Mouse (Mus musculus) forebrain, postnatal 0 days (tissue): ENCODE measurements around the gene Nhlrc3. TPM values are rescaled to one million over a fixed set of nuclear protein-coding genes. Genes with fewer than 3 reads are reported as not detected.

ENCODE experiments used
- ATAC-seq: fragments of 200-750 bp; cut with Nextera tagmentation; 2 replicates; pipeline ENCODE4 v1.8.0; 2017; ENCODE audit warnings: mild to moderate bottlenecking, moderate library complexity
- DNase-seq: peaks from one replicate; pipeline ENCODE4 v3.0.0-alpha.2; 2015
- H3K27ac ChIP-seq: fragments of 300-500 bp; sonication (generic); 2 replicates; pipeline ENCODE4 v1.5.1; 2014; ENCODE audit warnings: low read depth, mild to moderate bottlenecking, antibody characterized with exemption, low read length, moderate library complexity, mixed read lengths
- H3K27me3 ChIP-seq: fragments of 300-500 bp; sonication (generic); 2 replicates; pipeline ENCODE4 v1.6.1; 2014; ENCODE audit warnings: mild to moderate bottlenecking, low read length, mixed read lengths; ENCODE audit not compliant: insufficient read depth
- H3K36me3 ChIP-seq: fragments of 300-500 bp; sonication (generic); 2 replicates; pipeline ENCODE4 v1.6.1; 2014; ENCODE audit warnings: mild to moderate bottlenecking, moderate library complexity; ENCODE audit not compliant: insufficient read depth
- H3K4me1 ChIP-seq: fragments of 300-500 bp; sonication (generic); 2 replicates; pipeline ENCODE4 v1.6.1; 2014; ENCODE audit warnings: antibody characterized with exemption; ENCODE audit not compliant: insufficient read depth
- H3K4me2 ChIP-seq: fragments of 300-500 bp; sonication (generic); 2 replicates; pipeline ENCODE4 v1.6.1; 2014; ENCODE audit warnings: low read depth, mild to moderate bottlenecking, moderate library complexity
- H3K4me3 ChIP-seq: fragments of 300-500 bp; sonication (generic); 2 replicates; pipeline ENCODE4 v1.5.1; 2014; ENCODE audit warnings: low read depth, low read length, mixed read lengths
- H3K9ac ChIP-seq: fragments of 300-500 bp; sonication (generic); 2 replicates; pipeline ENCODE4 v1.6.1; 2014; ENCODE audit warnings: mild to moderate bottlenecking
- H3K9me3 ChIP-seq: fragments of 300-500 bp; sonication (generic); 2 replicates; pipeline ENCODE4 v1.6.1; 2016; ENCODE audit warnings: low read length
- CTCF ChIP-seq: sonication (generic); IDR thresholded peaks from 2 replicates; pipeline ENCODE4 v1.5.1; 2016; ENCODE audit warnings: antibody characterized with exemption, control low read depth, low read depth
- WGBS: fragments of 180-500 bp; shearing (Covaris S2); extraction: QIAGEN DNeasy Blood & Tissue Kit; methylation state at CpG from one replicate; pipeline ENCODE4 v1.1.7; 2014; 5-methylcytosine and 5-hydroxymethylcytosine counted together
- polyA plus RNA-seq: library from polyadenylated mRNA; unstranded; fragments of >200 nt; fragmentation: Nextera tagmentation; extraction: Ambion mirVana; gene quantifications from 2 replicates; pipeline ENCODE4 v1.2.1, GENCODE M21; 2015
- total RNA-seq: library from RNA; depleted of rRNA; stranded (reverse); fragments of >200 nt; gene quantifications from 2 replicates; pipeline ENCODE4 v1.2.3, GENCODE M21; 2014

Nhlrc3 gene
- total and polyA plus RNA-seq, 2 experiments from 2014 or later, result 7.0 to 13.8 TPM

DNA sequence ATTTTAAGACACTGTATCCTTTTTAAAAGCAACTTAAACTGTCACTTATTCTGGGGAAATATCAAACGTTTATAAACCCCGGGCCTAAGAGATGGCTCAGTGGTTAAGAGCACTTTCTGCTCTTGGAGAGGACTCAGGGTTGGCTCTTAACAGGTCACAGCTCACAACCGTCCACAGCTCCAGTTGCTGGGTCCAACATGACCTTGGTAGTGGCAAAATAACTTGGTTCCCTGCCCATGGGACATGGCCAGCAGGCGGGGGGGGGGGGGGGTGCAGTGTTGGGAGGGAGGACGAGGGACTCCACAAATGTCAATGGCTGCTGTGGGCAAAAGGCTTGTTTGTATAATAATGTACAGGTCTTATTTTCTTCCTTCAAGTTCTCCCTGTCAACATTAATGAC, 4.2 kb upstream of the Nhlrc3 start:
- H3K4me2 ChIP-seq, result no peak overlapping the region
- ATAC-seq, result no peak
- DNase-seq, result no peak
- H3K4me1 ChIP-seq, result peaks cover 11% of the 10 kb centered on the region; the same call in 1 of the 2 replicates
- peaks cover 23% of the 10 kb centered on the region for H3K36me3 ChIP-seq
- WGBS, result 79% methylated on average over 5 of the region's 5 CpGs
- H3K4me3 ChIP-seq, result no peak overlapping the region
- no peaks in the 10 kb centered on the region for H3K27me3 ChIP-seq
- TF ChIP-seq CTCF, result no peak
- no peaks in the 10 kb centered on the region for H3K9me3 ChIP-seq
- no peak overlapping the region for H3K9ac ChIP-seq
- H3K27ac ChIP-seq, result no peak overlapping the region

DNA sequence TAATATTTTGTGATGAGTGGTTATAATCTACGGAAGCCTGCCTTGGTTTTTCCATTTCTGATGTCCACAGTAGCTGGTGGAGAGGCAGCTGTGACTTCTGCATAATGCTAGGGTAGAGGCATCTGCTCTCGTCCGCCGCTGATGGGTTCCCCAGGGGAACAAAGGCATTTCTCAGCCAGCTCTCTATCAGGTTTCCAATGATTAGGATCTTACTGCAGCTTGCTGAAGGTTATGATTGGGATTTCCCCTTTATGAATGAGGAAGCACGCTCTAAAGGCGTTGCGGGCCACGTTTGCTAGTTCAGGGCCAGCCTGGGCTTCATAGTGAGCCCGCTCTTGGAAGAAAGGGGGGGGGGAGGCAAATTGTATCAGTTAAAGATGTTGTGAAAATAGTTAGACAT, 3.3 kb upstream of the Nhlrc3 start:
- no peaks in the 10 kb centered on the region for H3K27me3 ChIP-seq
- ATAC-seq (no peak), DNase-seq (no peak)
- TF ChIP-seq CTCF, result no peak
- peak overlapping the region; percentile 64 for H3K4me2 ChIP-seq
- H3K4me1 ChIP-seq, result peaks cover 14% of the 10 kb centered on the region; the same call in 1 of the 2 replicates
- no peak overlapping the region for H3K4me3 ChIP-seq
- H3K27ac ChIP-seq, result no peak overlapping the region
- no peaks in the 10 kb centered on the region for H3K9me3 ChIP-seq
- H3K9ac ChIP-seq, result no peak overlapping the region
- peaks cover 16% of the 10 kb centered on the region; the same call in 1 of the 2 replicates for H3K36me3 ChIP-seq
- WGBS, result 66% methylated on average over 9 of the region's 9 CpGs

DNA sequence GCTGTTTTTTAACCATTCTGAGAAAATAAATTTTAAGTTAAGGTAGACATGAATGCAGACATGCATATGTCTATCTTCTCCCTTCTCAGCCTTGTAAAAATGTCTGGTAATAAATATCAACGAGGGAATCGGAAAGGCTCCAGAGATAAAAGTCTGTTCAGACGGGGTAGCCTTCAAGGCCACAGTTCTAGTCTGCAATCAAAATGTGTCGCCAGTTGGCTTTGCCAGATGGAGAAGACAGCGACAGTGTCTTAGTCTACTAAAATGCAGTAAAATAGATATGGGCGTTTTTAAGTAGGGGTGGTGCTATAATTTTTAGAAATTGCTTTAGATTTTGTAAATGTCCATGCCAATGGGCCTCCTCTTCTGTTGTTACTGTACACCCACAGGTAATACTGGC, 2.2 kb upstream of the Nhlrc3 start:
- no peak for TF ChIP-seq CTCF
- Histone ChIP-seq H3K27ac (no peak overlapping the region), H3K4me2 (peak overlapping the region; percentile 64), H3K9me3 (no peaks in the 10 kb centered on the region), H3K36me3 (peaks cover 9% of the 10 kb centered on the region; the same call in 1 of the 2 replicates), H3K27me3 (no peaks in the 10 kb centered on the region), H3K4me3 (peak overlapping the region; percentile 71), H3K4me1 (peaks cover 14% of the 10 kb centered on the region; the same call in 1 of the 2 replicates), H3K9ac (no peak overlapping the region)
- ATAC-seq, result no peak
- 41% methylated on average over 6 of the region's 6 CpGs for WGBS
- no peak for DNase-seq

DNA sequence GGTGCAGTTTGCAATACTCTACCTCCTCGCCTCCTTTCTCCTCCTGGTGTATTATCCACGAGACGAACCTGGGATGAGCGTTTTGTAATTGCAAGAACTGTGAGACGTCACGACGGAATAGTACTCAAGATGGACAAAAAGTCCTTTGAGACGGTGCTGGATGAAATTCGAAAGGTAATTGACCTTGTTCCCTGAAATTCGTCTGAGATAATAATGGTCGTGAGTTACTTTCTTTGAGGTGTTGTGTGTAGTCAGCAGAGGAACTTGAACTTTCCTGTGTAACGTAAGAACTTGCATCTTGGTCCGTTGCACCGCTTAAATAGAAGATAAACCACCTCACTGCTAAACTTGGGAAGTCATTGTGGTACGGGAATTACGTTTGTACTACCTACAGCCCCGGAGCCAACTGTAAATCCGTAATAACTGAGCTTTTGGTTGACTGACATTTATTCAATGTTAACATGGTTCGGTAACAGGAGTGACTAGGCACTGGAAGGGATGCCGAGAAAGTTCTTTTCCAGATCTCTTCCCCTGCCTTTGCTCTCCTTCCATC, 1.1 kb upstream of the Nhlrc3 start:
- Histone ChIP-seq H3K9ac (peak overlapping the region; percentile 67), H3K27me3 (no peaks in the 10 kb centered on the region), H3K27ac (peak overlapping the region; percentile 91), H3K4me1 (peaks cover 14% of the 10 kb centered on the region; the same call in 1 of the 2 replicates), H3K36me3 (peaks cover 8% of the 10 kb centered on the region), H3K4me2 (peak overlapping the region; percentile 64), H3K4me3 (peak overlapping the region; percentile 71), H3K9me3 (no peaks in the 10 kb centered on the region)
- ATAC-seq (no peak), DNase-seq (no peak)
- WGBS, result 0% methylated on average over 20 of the region's 20 CpGs
- TF ChIP-seq CTCF, result no peak

DNA sequence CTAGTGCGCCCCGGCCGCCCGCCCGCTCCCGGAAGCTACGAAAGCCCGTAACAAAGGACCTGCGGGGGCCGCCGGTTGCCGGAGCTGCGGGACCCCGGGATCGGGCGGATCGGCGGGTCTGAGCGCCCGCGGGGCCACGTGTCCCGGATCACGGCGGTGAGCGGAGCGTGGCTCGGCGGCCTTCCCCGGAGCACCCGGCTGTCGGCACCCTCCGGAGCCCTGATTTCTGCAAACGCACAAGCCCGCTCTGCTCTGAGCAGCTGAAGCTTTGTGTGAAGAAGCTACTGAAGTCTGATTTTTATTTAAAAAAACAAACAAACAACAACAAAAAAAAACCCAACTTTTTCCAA, 608 bp upstream of the Nhlrc3 start:
- Histone ChIP-seq H3K4me3 (peak overlapping the region; percentile 71), H3K4me1 (peaks cover 14% of the 10 kb centered on the region; the same call in 1 of the 2 replicates), H3K27me3 (no peaks in the 10 kb centered on the region), H3K27ac (peak overlapping the region; percentile 91), H3K4me2 (peak overlapping the region; percentile 64), H3K9me3 (no peaks in the 10 kb centered on the region), H3K9ac (peak overlapping the region; percentile 67), H3K36me3 (peaks cover 9% of the 10 kb centered on the region)
- TF ChIP-seq CTCF, result no peak
- WGBS, result 0% methylated on average over 35 of the region's 35 CpGs
- DNase-seq (no peak), ATAC-seq (peak; percentile 58)

DNA sequence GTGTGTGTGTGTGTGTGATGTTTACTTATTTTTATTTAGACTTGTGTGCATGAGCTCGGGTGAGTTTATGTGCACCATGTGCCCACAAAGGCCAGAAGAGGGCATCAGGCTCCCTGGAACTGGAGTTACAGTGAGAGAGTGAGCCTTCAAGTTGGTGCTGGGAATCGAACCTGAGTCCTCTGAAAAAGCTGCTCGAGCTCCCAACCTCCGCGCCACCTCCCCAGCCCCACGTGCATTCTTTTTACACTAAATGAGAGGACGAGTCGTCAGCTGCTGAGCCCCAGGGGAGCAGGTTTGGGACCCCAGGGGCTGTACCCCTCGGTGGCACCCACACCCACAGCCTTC, 459 bp downstream of the Nhlrc3 start:
- H3K9ac ChIP-seq, result peak overlapping the region; percentile 79
- H3K27ac ChIP-seq, result peak overlapping the region; percentile 91
- peak overlapping the region; percentile 71 for H3K4me3 ChIP-seq
- WGBS, result 4% methylated on average over 9 of the region's 9 CpGs
- peaks cover 14% of the 10 kb centered on the region; the same call in 1 of the 2 replicates for H3K4me1 ChIP-seq
- H3K36me3 ChIP-seq, result peaks cover 18% of the 10 kb centered on the region
- ATAC-seq, result no peak
- H3K4me2 ChIP-seq, result peak overlapping the region; percentile 64
- H3K27me3 ChIP-seq, result no peaks in the 10 kb centered on the region
- peak; percentile 40 for TF ChIP-seq CTCF
- DNase-seq, result no peak
- no peaks in the 10 kb centered on the region for H3K9me3 ChIP-seq

DNA sequence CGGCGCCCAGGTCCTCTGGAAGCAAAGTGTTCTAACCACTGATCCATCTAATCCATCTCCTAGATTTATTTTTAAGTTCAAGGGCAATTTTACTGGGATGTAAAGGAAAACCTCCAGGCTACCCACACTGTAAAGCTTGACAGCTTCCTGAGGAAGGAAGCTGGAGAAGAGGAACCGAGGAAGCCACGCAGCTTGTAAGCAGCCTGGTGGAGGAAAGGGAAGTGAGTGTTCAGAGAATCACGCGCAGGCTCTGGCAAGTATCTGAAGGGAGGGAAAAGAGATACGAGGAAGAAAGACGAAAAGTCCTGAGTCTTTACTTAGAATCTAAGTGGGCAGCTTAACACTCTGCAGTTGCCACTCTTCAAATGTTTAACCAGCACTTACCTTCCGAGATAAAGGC, 3.0 kb downstream of the Nhlrc3 start:
- H3K27ac ChIP-seq, result no peak overlapping the region
- DNase-seq, result no peak

More for the DNA sequence above, 3.0 kb downstream of the Nhlrc3 start:
- Histone ChIP-seq H3K4me2 (no peak overlapping the region), H3K4me1 (0 out of 2 replicates have a peak, but pooled peaks cover 6% of the 10 kb centered on the region), H3K27me3 (no peaks in the 10 kb centered on the region), H3K9me3 (no peaks in the 10 kb centered on the region), H3K9ac (no peak overlapping the region), H3K4me3 (no peak overlapping the region), H3K36me3 (peaks cover 40% of the 10 kb centered on the region)
- ATAC-seq, result no peak
- TF ChIP-seq CTCF, result no peak
- WGBS, result 88% methylated on average over 9 of the region's 9 CpGs
